Mouse (Mus musculus) small intestine, adult 2 months (tissue): ENCODE measurements at regions not wholly inside any gene's neighbourhood (a gene's known extent, or its start where the extent isn't known, plus 50 kb on each side); places are given as distances from the start of the nearest gene placed in this dataset.

Source experiments
- H3K27ac ChIP-seq: fragments of 200-500 bp; 2 replicates; pipeline ENCODE4 v1.5.1; 2012; ENCODE audit warnings: low read depth, low read length, control low read depth, inconsistent platforms; ENCODE audit not compliant: insufficient read depth
- H3K27me3 ChIP-seq: fragments of 200-500 bp; 2 replicates; pipeline ENCODE4 v1.6.1; 2012; ENCODE audit warnings: mild to moderate bottlenecking, moderate library complexity, low read length, inconsistent platforms; ENCODE audit not compliant: control insufficient read depth, insufficient read depth
- H3K36me3 ChIP-seq: fragments of 200-500 bp; 2 replicates; pipeline ENCODE4 v1.6.1; 2012; ENCODE audit warnings: mild to moderate bottlenecking, low read length, control low read depth, inconsistent platforms; ENCODE audit not compliant: control insufficient read depth, insufficient read depth
- H3K4me1 ChIP-seq: fragments of 200-500 bp; 2 replicates; pipeline ENCODE4 v1.6.1; 2012; ENCODE audit warnings: low read length, inconsistent platforms, mixed read lengths; ENCODE audit not compliant: control insufficient read depth, insufficient read depth, insufficient read length
- H3K4me3 ChIP-seq: fragments of 200-500 bp; 2 replicates; pipeline ENCODE4 v1.5.1; 2012; ENCODE audit warnings: low read depth, mild to moderate bottlenecking, control low read depth, inconsistent platforms, low read length, moderate library complexity
- CTCF ChIP-seq: fragments of 200-500 bp; IDR thresholded peaks from 2 replicates; pipeline ENCODE4 v1.5.1; 2012; ENCODE audit warnings: low read depth, mild to moderate bottlenecking, control low read depth, inconsistent platforms, low read length, moderate library complexity, mixed read lengths; ENCODE audit not compliant: insufficient replicate concordance, insufficient read length; ENCODE audit errors: extremely low read depth
- POLR2A ChIP-seq: fragments of 200-500 bp; IDR thresholded peaks from 2 replicates; pipeline ENCODE4 v1.6.1; 2012; ENCODE audit warnings: low read depth, mild to moderate bottlenecking, control low read depth, inconsistent platforms, low read length, moderate library complexity
- WGBS: fragments of 180-500 bp; shearing (Covaris S2); methylation state at CpG from one replicate; pipeline ENCODE4 v1.1.7; 2018; 5-methylcytosine and 5-hydroxymethylcytosine counted together

- peak overlapping the region; percentile 6; the same call in 1 of the 2 replicates for H3K27ac ChIP-seq
- TF ChIP-seq POLR2A: no peak
- TF ChIP-seq CTCF: no peak
- peaks cover 2% of the 10 kb centered on the region; the same call in 1 of the 2 replicates for H3K4me1 ChIP-seq
- H3K36me3 ChIP-seq: no peaks in the 10 kb centered on the region
- H3K4me3 ChIP-seq: peak overlapping the region; percentile 19; the same call in 1 of the 2 replicates
- 20% methylated on average over 10 of the region's 10 CpGs for WGBS
- no peaks in the 10 kb centered on the region for H3K27me3 ChIP-seq
These were observed 60.9 kb upstream of the BC052040 start for GRCm38 (mm10) chr2:115520413-115521139.

GRCm38 (mm10) chr2:115529878-115530277 lies 51.6 kb upstream of the BC052040 start:
- Histone ChIP-seq H3K4me3 (no peak overlapping the region), H3K27ac (no peak overlapping the region), H3K36me3 (no peaks in the 10 kb centered on the region), H3K4me1 (no peaks in the 10 kb centered on the region), H3K27me3 (no peaks in the 10 kb centered on the region)
- TF ChIP-seq CTCF (no peak), POLR2A (no peak)
- WGBS: 94% methylated on average over 2 of the region's 2 CpGs
